Mouse (Mus musculus): Measurements from ENCODE around the gene 2410015M20Rik.

Gene 2410015M20Rik

GRCm38 (mm10) chr17:56570287-56570686 lies 39.3 kb downstream of the 2410015M20Rik start:
- DNase-seq, result no peak

- DNase-seq, result no peak
Observed at GRCm38 (mm10) chr17:56567370-56567769, 42.2 kb downstream of the 2410015M20Rik start.

- DNase-seq, result no peak
Observed at GRCm38 (mm10) chr17:56566918-56567317, 42.7 kb downstream of the 2410015M20Rik start.

GRCm38 (mm10) chr17:56566293-56566692 lies 43.3 kb downstream of the 2410015M20Rik start:
- no peak for DNase-seq

GRCm38 (mm10) chr17:56561866-56562265 lies 47.7 kb downstream of the 2410015M20Rik start:
- DNase-seq, result no peak

GRCm38 (mm10) chr17:56560131-56560530 lies 49.4 kb downstream of the 2410015M20Rik start:
- no peak for DNase-seq

- DNase-seq, result no peak
Observed at GRCm38 (mm10) chr17:56559386-56559785, 50.2 kb downstream of the 2410015M20Rik start.

- peak; percentile 78 for DNase-seq
Observed at GRCm38 (mm10) chr17:56558448-56558847, 51.1 kb downstream of the 2410015M20Rik start.
